Mouse (Mus musculus): ENCODE measurements around the gene 4930467E23Rik.
"Not testable (repeated sequence)": the region's sequence is repeated elsewhere in the genome, so short reads cannot be mapped to it uniquely, and the experiment has no call there.

DNA sequence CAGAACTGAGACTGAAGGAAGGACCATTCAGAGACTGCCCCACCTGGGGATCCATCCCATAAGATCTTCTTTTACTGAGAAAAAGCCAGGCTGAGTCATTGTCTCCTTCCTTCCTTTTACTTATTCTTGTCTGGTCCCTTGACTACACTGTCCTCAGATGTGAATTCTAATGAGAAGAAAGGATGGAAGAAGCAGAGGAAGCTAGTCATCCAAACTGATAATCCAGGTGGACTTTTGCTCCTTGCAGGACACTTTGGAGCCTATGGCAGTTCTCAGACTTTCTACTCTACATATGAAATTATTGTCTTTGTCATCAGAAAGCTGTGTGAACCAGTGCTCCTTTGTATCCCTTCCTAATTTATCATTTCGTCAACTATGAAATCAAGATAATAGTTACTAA, 39.6 kb upstream of the 4930467E23Rik start:
- not testable (repeated sequence) for TF ChIP-seq CTCF, EP300 (IDR thresholded peaks at IDR 0.05; ENCODE audit: low read depth)
